ENCODE assay signal across 15 mouse cellular contexts in genomic region chr15:79143316-79143715, GRCm38 (mm10). TPM values are rescaled to one million over a fixed set of nuclear protein-coding genes. Genes with fewer than 3 reads are reported as not detected.
"Had no signal": no experiment of that assay in that cellular context is flagged by ENCODE, and none has a peak within 500 bp of the region (broad histone marks: within the 10 kb centered on the region; RNA-seq: fewer than 3 reads in every experiment).

No protein-coding gene starts in this region.

- H3K27me3 ChIP-seq: kidney, embryonic 15.5 days; limb, embryonic 12.5 days; midbrain, embryonic 12.5 days; neural tube, embryonic 13.5 days had no signal

- H3K9me3 ChIP-seq: kidney, embryonic 15.5 days; limb, embryonic 12.5 days; liver, embryonic 13.5 days; midbrain, embryonic 12.5 days; neural tube, embryonic 13.5 days had no signal

- H3K27ac ChIP-seq: kidney, embryonic 15.5 days; limb, embryonic 12.5 days; liver, embryonic 13.5 days; midbrain, embryonic 12.5 days; neural tube, embryonic 13.5 days had no signal

- ATAC-seq: midbrain, embryonic 16.5 days had no signal

- H3K4me2 ChIP-seq: kidney, embryonic 15.5 days had no signal

- H3K9ac ChIP-seq: limb, embryonic 12.5 days had no signal

- DNase-seq: kidney, adult 2 months; kidney, postnatal 14 days; liver; liver, embryonic 13.5 days; lung, adult 18-20 months; lung, postnatal 4 days; right cerebral cortex, postnatal 25 days; thymus, adult 18-20 months; thymus, postnatal 14 days had no signal

- H3K4me3 ChIP-seq: kidney, embryonic 15.5 days; limb, embryonic 12.5 days; liver, embryonic 13.5 days; midbrain, embryonic 12.5 days; neural tube, embryonic 13.5 days had no signal

RNA-seq across cellular contexts. Expression of gene 1700088E04Rik, which starts 2.3 kb away (rescaled TPM):
- total RNA-seq: megakaryocyte-erythroid progenitor cell, adult 5-6 weeks had no signal

RNA-seq across cellular contexts. Expression of gene Sox10, which starts 21.7 kb away (rescaled TPM):
- total RNA-seq: megakaryocyte-erythroid progenitor cell, adult 5-6 weeks had no signal
